Mouse (Mus musculus): ENCODE results near the gene Cep295.

The Cep295 gene

GRCm38 (mm10) chr9:15309425-15309824, 48.2 kb downstream of the Cep295 start:
- in situ Hi-C loops (cut with MboI; ENCODE audit: unreplicated experiment in 2 of 2) = loop anchor here in 1 of 2 experiments (25.0 kb wide), 1 partner anchor 1472 kb away; the partner anchor contains the start of genes Cep57 and Fam76b

- in situ Hi-C loops (cut with MboI; ENCODE audit: unreplicated experiment in 2 of 2) = loop anchor here in 1 of 2 experiments (25.0 kb wide), 1 partner anchor 1471 kb away; the partner anchor contains the start of genes Cep57 and Fam76b
These were observed 49.3 kb downstream of the Cep295 start for GRCm38 (mm10) chr9:15308254-15308653.

- in situ Hi-C loops (cut with MboI; ENCODE audit: unreplicated experiment in 2 of 2) = loop anchor here in 1 of 2 experiments (25.0 kb wide), 1 partner anchor 1470 kb away; the partner anchor contains the start of genes Cep57 and Fam76b
These were observed 50.3 kb downstream of the Cep295 start for GRCm38 (mm10) chr9:15307257-15307656.

- in situ Hi-C loops (cut with MboI; ENCODE audit: unreplicated experiment in 2 of 2) = loop anchor here in 1 of 2 experiments (25.0 kb wide), 1 partner anchor 1469 kb away; the partner anchor contains the start of genes Cep57 and Fam76b
These were observed 51.0 kb downstream of the Cep295 start, which contains the start of gene 4931406C07Rik for GRCm38 (mm10) chr9:15306398-15307119. 4931406C07Rik (minus strand) TSS chr9:15306448.

GRCm38 (mm10) chr9:15305503-15306397, 51.8 kb downstream of the Cep295 start, which contains the start of gene Taf1d:
Taf1d (plus strand) TSS chr9:15306214.
- in situ Hi-C loops (cut with MboI; ENCODE audit: unreplicated experiment in 2 of 2) = loop anchor here in 1 of 2 experiments (25.0 kb wide), 1 partner anchor 1468 kb away; the partner anchor contains the start of genes Cep57 and Fam76b

DNA sequence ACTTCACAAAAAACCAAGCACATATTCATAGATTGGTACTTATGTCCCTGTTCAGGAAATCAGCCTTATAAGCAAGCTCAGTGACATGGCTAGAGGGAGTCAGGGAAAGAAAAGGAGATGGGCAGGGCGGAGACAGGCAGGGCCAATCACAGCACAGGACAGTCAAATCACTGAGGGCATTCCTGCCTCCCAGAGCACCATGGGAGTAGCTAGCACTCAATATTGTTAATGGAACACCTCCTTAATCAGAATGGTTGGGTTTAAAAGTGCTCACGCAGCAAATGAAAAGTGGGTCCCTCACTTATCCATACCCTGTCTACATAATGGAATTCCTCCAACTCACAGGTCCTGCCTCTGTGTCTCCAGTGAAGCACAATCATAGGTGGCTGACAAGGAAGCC, 54.7 kb downstream of the Cep295 start:
- in situ Hi-C loops (cut with MboI; ENCODE audit: unreplicated experiment in 2 of 2) = loop anchor here in 1 of 2 experiments (25.0 kb wide), 1 partner anchor 1466 kb away; the partner anchor contains the start of genes Cep57 and Fam76b

DNA sequence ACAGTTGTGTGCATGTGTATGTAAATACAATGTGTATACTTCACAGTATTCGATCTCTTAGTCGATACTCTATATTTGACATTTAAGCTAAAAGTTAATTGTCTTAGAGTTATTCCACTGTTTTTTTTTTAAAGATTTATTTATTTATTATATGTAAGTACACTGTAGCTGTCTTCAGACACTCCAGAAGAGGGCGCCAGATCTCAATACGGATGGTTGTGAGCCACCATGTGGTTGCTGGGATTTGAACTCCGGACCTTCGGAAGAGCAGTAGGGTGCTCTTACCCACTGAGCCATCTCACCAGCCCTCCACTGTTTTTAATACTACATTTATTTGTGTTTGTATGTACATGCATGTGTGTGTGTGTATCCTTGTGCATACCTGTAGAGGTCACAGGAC, 55.6 kb downstream of the Cep295 start:
- in situ Hi-C loops (cut with MboI; ENCODE audit: unreplicated experiment in 2 of 2) = loop anchor here in 1 of 2 experiments (25.0 kb wide), 1 partner anchor 1465 kb away; the partner anchor contains the start of genes Cep57 and Fam76b

DNA sequence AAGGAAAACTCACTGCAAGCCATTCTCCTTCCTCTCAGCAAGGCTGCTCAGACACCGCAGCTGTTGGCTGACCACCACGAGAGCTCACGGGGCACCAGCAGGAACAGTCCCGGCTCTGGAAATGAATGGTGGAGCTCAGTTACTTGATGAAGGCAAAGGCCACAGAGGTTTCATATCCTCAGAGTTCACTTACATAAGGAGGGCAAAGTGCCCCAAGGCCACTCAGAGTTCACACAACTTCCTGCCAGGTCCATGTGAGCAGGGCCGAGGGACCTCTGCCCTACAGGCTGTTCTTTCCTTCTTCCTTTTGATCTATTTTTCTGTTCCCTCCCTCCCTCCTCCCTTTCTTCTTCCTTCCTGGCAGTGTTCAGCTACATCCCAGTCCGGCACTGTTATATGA, 56.2 kb downstream of the Cep295 start:
- in situ Hi-C loops (cut with MboI; ENCODE audit: unreplicated experiment in 2 of 2) = loop anchor here in 1 of 2 experiments (25.0 kb wide), 1 partner anchor 1464 kb away; the partner anchor contains the start of genes Cep57 and Fam76b

- in situ Hi-C loops (cut with MboI; ENCODE audit: unreplicated experiment in 2 of 2) = loop anchor here in 1 of 2 experiments (25.0 kb wide), 1 partner anchor 1463 kb away; the partner anchor contains the start of genes Cep57 and Fam76b
These were observed 57.5 kb downstream of the Cep295 start for GRCm38 (mm10) chr9:15300056-15300455.

GRCm38 (mm10) chr9:15298451-15298850, 59.1 kb downstream of the Cep295 start:
- in situ Hi-C loops (cut with MboI; ENCODE audit: unreplicated experiment in 2 of 2) = loop anchor here (25.0 kb wide), 2 partner anchors 786 to 1461 kb away; partner anchors contain the start of genes Cep57 (in 1 of the 2), Cwc15 (in 1 of the 2), Fam76b (in 1 of the 2) and Kdm4d (in 1 of the 2)

DNA sequence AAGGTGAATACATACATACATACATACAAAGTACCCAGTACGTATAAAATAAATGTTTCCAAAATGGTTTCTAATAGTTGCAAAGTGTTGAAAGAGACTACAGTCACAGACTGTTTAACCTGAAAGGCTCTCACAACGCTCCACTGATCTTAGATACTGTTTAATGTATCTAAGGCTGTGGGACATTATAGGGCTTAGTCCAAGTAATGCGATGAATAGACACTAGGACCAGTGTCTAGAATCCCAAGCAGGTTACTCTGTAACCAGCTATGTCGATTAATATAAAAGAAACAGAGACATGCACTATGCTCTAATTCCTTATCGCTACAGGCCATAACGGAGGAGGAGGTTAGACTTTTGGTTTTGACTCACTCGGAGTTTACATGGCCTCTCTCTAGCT, 60.5 kb downstream of the Cep295 start:
- in situ Hi-C loops (cut with MboI; ENCODE audit: unreplicated experiment in 2 of 2) = loop anchor here (25.0 kb wide), 2 partner anchors 785 to 1460 kb away; partner anchors contain the start of genes Cep57 (in 1 of the 2), Cwc15 (in 1 of the 2), Fam76b (in 1 of the 2) and Kdm4d (in 1 of the 2)

- in situ Hi-C loops (cut with MboI; ENCODE audit: unreplicated experiment in 2 of 2) = loop anchor here (5.0 to 25.0 kb wide), 5 partner anchors 257 to 1452 kb away; partner anchors contain the start of genes Ankrd49 (in 1 of the 2), Cep57 (in 1 of the 2), Cwc15 (in 1 of the 2) and Fam76b (in 1 of the 2)
These were observed 68.3 kb downstream of the Cep295 start for GRCm38 (mm10) chr9:15289251-15289650.

DNA sequence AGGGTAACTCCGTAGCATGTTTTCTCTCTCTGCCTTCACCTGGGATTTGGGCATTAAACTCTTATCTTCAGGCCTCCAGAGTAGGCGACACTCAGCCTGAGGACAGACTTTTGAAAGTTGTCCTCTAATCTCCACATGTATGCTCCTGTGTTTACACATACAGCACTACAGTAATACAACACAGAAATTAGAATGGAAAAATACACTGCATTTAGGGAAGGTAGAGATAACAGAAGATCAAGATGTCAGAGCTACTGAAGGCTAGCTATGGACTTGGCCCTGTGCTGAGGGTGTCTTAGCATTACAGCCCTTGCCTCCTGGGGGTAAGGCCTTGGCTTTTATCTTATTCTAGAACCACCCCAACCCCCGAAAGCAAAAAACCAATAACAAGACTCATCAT, 69.2 kb downstream of the Cep295 start:
- in situ Hi-C loops (cut with MboI; ENCODE audit: unreplicated experiment in 2 of 2) = loop anchor here (5.0 to 25.0 kb wide), 5 partner anchors 256 to 1451 kb away; partner anchors contain the start of genes Ankrd49 (in 1 of the 2), Cep57 (in 1 of the 2), Cwc15 (in 1 of the 2) and Fam76b (in 1 of the 2)

GRCm38 (mm10) chr9:15287846-15288245, 69.7 kb downstream of the Cep295 start:
- in situ Hi-C loops (cut with MboI; ENCODE audit: unreplicated experiment in 2 of 2) = loop anchor here (5.0 to 25.0 kb wide), 5 partner anchors 256 to 1451 kb away; partner anchors contain the start of genes Ankrd49 (in 1 of the 2), Cep57 (in 1 of the 2), Cwc15 (in 1 of the 2) and Fam76b (in 1 of the 2)

DNA sequence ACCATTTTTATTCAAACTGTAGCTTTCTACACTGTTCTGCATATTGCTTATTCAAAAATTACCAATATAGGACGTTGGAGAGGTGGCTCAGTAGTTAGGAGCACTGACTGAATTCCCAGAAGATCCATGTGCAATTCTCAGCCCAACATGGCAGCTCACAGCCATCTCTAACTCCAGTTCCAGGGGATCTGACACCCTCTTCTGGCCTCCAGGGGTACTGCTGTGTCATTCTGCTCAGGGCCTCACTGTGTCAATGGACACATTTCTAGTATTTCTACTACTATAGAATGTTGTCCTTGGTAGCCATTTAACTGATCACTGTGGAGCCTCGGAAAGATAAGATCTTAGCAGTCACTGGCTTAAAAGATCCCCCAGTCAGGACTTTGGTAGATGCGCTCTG, 72.1 kb downstream of the Cep295 start:
- in situ Hi-C loops (cut with MboI; ENCODE audit: unreplicated experiment in 2 of 2) = loop anchor here (5.0 to 25.0 kb wide), 5 partner anchors 253 to 1448 kb away; partner anchors contain the start of genes Ankrd49 (in 1 of the 2), Cep57 (in 1 of the 2), Cwc15 (in 1 of the 2) and Fam76b (in 1 of the 2)

DNA sequence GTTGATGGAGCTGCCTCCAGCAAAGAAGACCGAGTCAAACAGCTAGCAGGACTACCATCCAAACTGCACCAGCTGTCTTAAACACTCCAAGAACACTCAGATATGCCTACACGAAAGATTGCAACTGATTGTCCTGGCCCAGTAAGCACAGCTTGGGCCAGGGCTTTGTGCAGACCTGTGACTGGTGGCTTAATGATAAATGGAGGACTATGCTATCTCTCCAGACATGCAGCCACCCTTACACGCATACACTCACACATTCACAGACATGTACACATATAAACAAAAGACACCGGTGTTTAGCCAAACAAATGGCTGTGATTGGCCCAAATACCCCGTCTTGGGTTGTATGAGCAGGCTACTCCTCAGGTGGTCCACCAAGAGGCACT, 77.1 kb downstream of the Cep295 start:
- in situ Hi-C loops (cut with MboI; ENCODE audit: unreplicated experiment in 2 of 2) = loop anchor here (10.0 to 25.0 kb wide), 3 partner anchors 496 to 1443 kb away; partner anchors contain the start of genes Ankrd49 (in 1 of the 2), Cep57 (in 1 of the 2), Cwc15 (in 1 of the 2) and Fam76b (in 1 of the 2)

- in situ Hi-C loops (cut with MboI; ENCODE audit: unreplicated experiment in 2 of 2) = loop anchor here (10.0 to 25.0 kb wide), 3 partner anchors 495 to 1443 kb away; partner anchors contain the start of genes Ankrd49 (in 1 of the 2), Cep57 (in 1 of the 2), Cwc15 (in 1 of the 2) and Fam76b (in 1 of the 2)
These were observed 77.7 kb downstream of the Cep295 start, which contains the start of gene Med17 for GRCm38 (mm10) chr9:15279649-15280490. Med17 (minus strand) TSS chr9:15279931.

All from v-Abl transformed pro-B cells (cell line).